In the genomic region with DNA sequence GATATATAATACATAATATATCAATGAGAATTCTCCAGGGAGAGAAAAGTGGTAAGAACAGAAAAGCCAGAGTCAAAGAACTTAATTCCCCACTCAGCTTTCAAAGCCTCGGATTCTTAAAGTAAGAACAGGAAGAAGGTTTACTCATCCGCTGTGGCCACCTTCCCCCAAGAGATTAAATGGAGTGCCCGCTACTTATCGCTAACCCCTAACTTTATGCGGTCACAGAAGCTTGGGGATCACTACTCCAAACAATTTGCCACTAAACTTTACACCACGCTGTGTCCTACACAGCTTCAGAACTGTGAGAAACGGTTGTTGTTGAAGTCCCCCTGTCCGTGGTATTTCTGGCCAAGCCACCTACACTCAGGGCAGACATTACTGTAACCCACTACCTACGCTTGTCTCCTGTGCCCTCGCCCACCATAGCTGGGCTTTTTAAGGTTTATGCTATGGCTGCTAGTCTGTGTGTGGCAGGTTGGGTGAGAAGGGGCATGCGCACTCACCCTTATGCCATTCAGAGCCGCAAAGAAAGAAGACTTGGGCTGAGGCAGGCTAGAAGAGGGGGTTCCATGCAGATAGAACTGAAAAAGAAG, we compare ENCODE assay signal across 35 mouse cellular contexts. TPM values are rescaled to one million over a fixed set of nuclear protein-coding genes. Genes with fewer than 3 reads are reported as not detected.
DNase-seq lines count a peak whose midpoint lies in the region; ATAC-seq lines count a peak whose summit lies in the region.
"Had no signal": no experiment of that assay in that cellular context is flagged by ENCODE, and none has a peak within 500 bp of the region (broad histone marks: within the 10 kb centered on the region; RNA-seq: fewer than 3 reads in every experiment).

No protein-coding gene starts in this region.

- H3K27me3 ChIP-seq in heart, embryonic 10.5 days (ENCODE audit: insufficient read depth, poor library complexity, severe bottlenecking) = peaks cover 27% of the 10 kb centered on the region
- peaks cover 27% of the 10 kb centered on the region for H3K27me3 ChIP-seq in heart, embryonic 12.5 days (replicated peaks)
- H3K27me3 ChIP-seq in intestine, embryonic 14.5 days (replicated peaks; ENCODE audit: control insufficient read depth, insufficient read depth, low read length) = no peaks in the 10 kb centered on the region
- H3K27me3 ChIP-seq in limb, embryonic 12.5 days = peaks cover 65% of the 10 kb centered on the region
- H3K27me3 ChIP-seq: liver, embryonic 13.5 days; megakaryocyte, embryonic 14.5 days; midbrain, embryonic 13.5 days had no signal

- 44% methylated on average over 12 of the region's 12 CpGs for WGBS in heart, embryonic 10.5 days
- 40% methylated on average over 12 of the region's 12 CpGs for WGBS in heart, embryonic 12.5 days
- WGBS in intestine, embryonic 14.5 days = 34% methylated on average over 12 of the region's 12 CpGs
- 40% methylated on average over 12 of the region's 12 CpGs for WGBS in limb, embryonic 12.5 days

- DNase-seq in heart, embryonic 10.5 days (ENCODE audit: low spot score) = peak; percentile 57
- peak; percentile 77 for DNase-seq in 416B (ENCODE audit: low read depth)
- no peak for DNase-seq in intestine, embryonic 14.5 days (ENCODE audit: low spot score)
- DNase-seq in spleen, postnatal 10 days (ENCODE audit: low spot score in 2 of 2) = no peak
- DNase-seq in adrenal gland, postnatal 4 days (ENCODE audit: low spot score in 2 of 2) = no peak
- DNase-seq: adrenal gland, adult 2 months; adrenal gland, postnatal 36 days; cerebellum, adult 2 months; cerebellum, postnatal 14 days; gastrocnemius, postnatal 10 days; heart, postnatal 14 days; kidney, adult 18-20 months; kidney, postnatal 25 days; liver, embryonic 13.5 days; lung, adult 18-20 months; lung, postnatal 4 days; retina, postnatal 1 day; spleen, adult 18-20 months; thymus, postnatal 4 days had no signal

- H3K4me2 ChIP-seq in heart, embryonic 12.5 days = no peak overlapping the region
- peak overlapping the region; percentile 24; the same call in 1 of the 2 replicates for H3K4me2 ChIP-seq in intestine, embryonic 14.5 days (ENCODE audit: low read length)
- peak overlapping the region; percentile 21; the same call in 1 of the 2 replicates for H3K4me2 ChIP-seq in limb, embryonic 12.5 days
- H3K4me2 ChIP-seq: forebrain, embryonic 12.5 days; kidney, embryonic 15.5 days; limb, embryonic 15.5 days; liver, embryonic 13.5 days; midbrain, embryonic 13.5 days had no signal

- H3K9me3 ChIP-seq in heart, embryonic 10.5 days = no peaks in the 10 kb centered on the region
- no peaks in the 10 kb centered on the region for H3K9me3 ChIP-seq in heart, embryonic 12.5 days (replicated peaks)
- no peaks in the 10 kb centered on the region for H3K9me3 ChIP-seq in intestine, embryonic 14.5 days (ENCODE audit: control insufficient read depth, low read length)
- H3K9me3 ChIP-seq in limb, embryonic 12.5 days = no peaks in the 10 kb centered on the region
- H3K9me3 ChIP-seq: forebrain, embryonic 12.5 days; kidney, embryonic 15.5 days; limb, embryonic 15.5 days; liver, embryonic 13.5 days; megakaryocyte, embryonic 14.5 days; midbrain, embryonic 13.5 days had no signal

- H3K36me3 ChIP-seq in heart, embryonic 10.5 days = no peaks in the 10 kb centered on the region
- no peaks in the 10 kb centered on the region for H3K36me3 ChIP-seq in heart, embryonic 12.5 days
- H3K36me3 ChIP-seq in intestine, embryonic 14.5 days (ENCODE audit: control insufficient read depth, insufficient read depth, low read length) = no peaks in the 10 kb centered on the region
- no peaks in the 10 kb centered on the region for H3K36me3 ChIP-seq in limb, embryonic 12.5 days
- H3K36me3 ChIP-seq: forebrain, embryonic 12.5 days; kidney, embryonic 15.5 days; limb, embryonic 15.5 days; liver, embryonic 13.5 days; midbrain, embryonic 13.5 days had no signal

- H3K4me1 ChIP-seq in heart, embryonic 10.5 days = no peaks in the 10 kb centered on the region
- H3K4me1 ChIP-seq in heart, embryonic 12.5 days (replicated peaks) = no peaks in the 10 kb centered on the region
- H3K4me1 ChIP-seq in intestine, embryonic 14.5 days (replicated peaks; ENCODE audit: control insufficient read depth, insufficient read depth, low read length) = no peaks in the 10 kb centered on the region
- peaks cover 6% of the 10 kb centered on the region for H3K4me1 ChIP-seq in limb, embryonic 12.5 days (replicated peaks)

- H3K27ac ChIP-seq in heart, embryonic 10.5 days = no peak overlapping the region
- no peak overlapping the region for H3K27ac ChIP-seq in heart, embryonic 12.5 days (ENCODE audit: poor library complexity, severe bottlenecking)
- H3K27ac ChIP-seq in intestine, embryonic 14.5 days (ENCODE audit: low read depth) = no peak overlapping the region
- H3K27ac ChIP-seq in limb, embryonic 12.5 days = no peak overlapping the region
- H3K27ac ChIP-seq: forebrain, embryonic 12.5 days; hindbrain, postnatal 0 days; kidney, embryonic 15.5 days; left cerebral cortex, adult 2 months; limb, embryonic 15.5 days; liver, embryonic 13.5 days; midbrain, embryonic 13.5 days; stomach, postnatal 0 days had no signal

- H3K4me3 ChIP-seq in heart, embryonic 10.5 days = no peak overlapping the region
- no peak overlapping the region for H3K4me3 ChIP-seq in heart, embryonic 12.5 days
- H3K4me3 ChIP-seq in intestine, embryonic 14.5 days (ENCODE audit: low read depth, low read length) = no peak overlapping the region
- no peak overlapping the region for H3K4me3 ChIP-seq in limb, embryonic 12.5 days (replicated peaks)
- H3K4me3 ChIP-seq: erythroblast, embryonic 14.5 days; forebrain, embryonic 12.5 days; kidney, embryonic 15.5 days; left cerebral cortex, adult 2 months; limb, embryonic 15.5 days; liver, embryonic 13.5 days; megakaryocyte, embryonic 14.5 days; midbrain, embryonic 13.5 days had no signal

- ATAC-seq in heart, embryonic 12.5 days (ENCODE audit: insufficient number of reproducible peaks, low FRiP score) = no peak
- ATAC-seq in intestine, embryonic 14.5 days (replicated peaks; ENCODE audit: low FRiP score, low TSS enrichment, low read depth) = no peak
- ATAC-seq in limb, embryonic 12.5 days (ENCODE audit: insufficient number of reproducible peaks, insufficient read depth, low FRiP score, low TSS enrichment, low read depth) = no peak
- ATAC-seq: activated CD4-positive, CD25-positive, alpha-beta regulatory T cell, adult 4 months; CD4-positive, CD25-positive, alpha-beta regulatory T cell, adult 4 months; hindbrain, postnatal 0 days; lung, postnatal 0 days; midbrain, embryonic 13.5 days had no signal

- H3K9ac ChIP-seq in heart, embryonic 12.5 days = no peak overlapping the region
- no peak overlapping the region for H3K9ac ChIP-seq in intestine, embryonic 14.5 days (ENCODE audit: low read length)
- no peak overlapping the region for H3K9ac ChIP-seq in limb, embryonic 12.5 days (replicated peaks)
- H3K9ac ChIP-seq: forebrain, embryonic 12.5 days; kidney, embryonic 15.5 days; limb, embryonic 15.5 days; liver, embryonic 13.5 days; midbrain, embryonic 13.5 days had no signal

RNA-seq across cellular contexts. Expression of a gene that starts 20.5 kb away (rescaled TPM):
- polyA plus RNA-seq in heart, embryonic 10.5 days (2016; fragmentation: Nextera tagmentation; extraction: Ambion mirVana) = 81.2 and 99.9 TPM in 2 replicates
- 73.0 and 76.2 TPM in 2 replicates for polyA plus RNA-seq in heart, embryonic 12.5 days (2016; fragmentation: Nextera tagmentation; extraction: Ambion mirVana)
- 89.3 and 105 TPM in 2 replicates for polyA plus RNA-seq in intestine, embryonic 14.5 days (2014; fragmentation: Nextera tagmentation; extraction: Ambion mirVana)
- 172 and 185 TPM in 2 replicates for polyA plus RNA-seq in limb, embryonic 12.5 days (2016; fragmentation: Nextera tagmentation; extraction: Ambion mirVana)
- 10 to 100 TPM; 47.0 to 48.8 TPM for total RNA-seq in adrenal gland, postnatal 4 days (2021)

RNA-seq across cellular contexts. Expression of a gene that starts 53.5 kb away (rescaled TPM):
- polyA plus RNA-seq in heart, embryonic 10.5 days (2016; fragmentation: Nextera tagmentation; extraction: Ambion mirVana) = 0.24 TPM in 1 of 2 replicates, not detected in the other
- polyA plus RNA-seq in heart, embryonic 12.5 days (2016; fragmentation: Nextera tagmentation; extraction: Ambion mirVana) = not detected in 2 replicates
- 0.27 TPM in 1 of 2 replicates, not detected in the other for polyA plus RNA-seq in intestine, embryonic 14.5 days (2014; fragmentation: Nextera tagmentation; extraction: Ambion mirVana)
- not detected in 2 replicates for polyA plus RNA-seq in limb, embryonic 12.5 days (2016; fragmentation: Nextera tagmentation; extraction: Ambion mirVana)
- 1 to 10 TPM in 1 of 2 experiments, under 1 TPM in 1; 0.78 to 1.2 TPM for total RNA-seq in adrenal gland, postnatal 4 days (2021)
- total RNA-seq: hindbrain, postnatal 0 days had no signal
- polyA plus RNA-seq: erythroblast, embryonic 14.5 days; forebrain, embryonic 12.5 days; heart, embryonic 14.5 days; hindbrain, embryonic 11.5 days; midbrain, embryonic 13.5 days had no signal

Comparison
In these comparisons a context has a peak if more than half of its experiments do, and no peak if none do; other contexts are left out.
1. DNase-seq: peak in heart, embryonic 10.5 days (single experiment) and 416B (single experiment); none in intestine, embryonic 14.5 days (single experiment), spleen, postnatal 10 days (0 of 2) and adrenal gland, postnatal 4 days (0 of 2).